Mouse (Mus musculus): ENCODE results near the gene Hdc. TPM values are rescaled to one million over a fixed set of nuclear protein-coding genes. Genes with fewer than 3 reads are reported as not detected.
"Not testable (repeated sequence)": the region's sequence is repeated elsewhere in the genome, so short reads cannot be mapped to it uniquely, and the experiment has no call there.

Hdc gene
- total RNA-seq (2022) = 1 to 10 TPM; 1.1 to 2.2 (median 1.4) TPM

GRCm38 (mm10) chr2:126619249-126619704, at the start of gene Hdc:
Hdc (minus strand) TSS chr2:126619299.
- no peak for DNase-seq (ENCODE audit: low spot score in 2 of 2)

- no peak for DNase-seq (ENCODE audit: low spot score in 2 of 2)
These were observed 49.6 kb upstream of the Hdc start for GRCm38 (mm10) chr2:126668621-126669252.

GRCm38 (mm10) chr2:126665984-126666383, 46.9 kb upstream of the Hdc start:
- DNase-seq (ENCODE audit: low spot score in 2 of 2) = no peak

- no peak for DNase-seq (ENCODE audit: low spot score in 2 of 2)
These were observed 44.4 kb upstream of the Hdc start for GRCm38 (mm10) chr2:126663481-126663880.

- no peak for DNase-seq (ENCODE audit: low spot score in 2 of 2)
These were observed 33.8 kb upstream of the Hdc start for GRCm38 (mm10) chr2:126652929-126653328.

GRCm38 (mm10) chr2:126647762-126648161, 28.7 kb upstream of the Hdc start:
- DNase-seq (ENCODE audit: low spot score in 2 of 2) = no peak

GRCm38 (mm10) chr2:126646461-126646860, 27.4 kb upstream of the Hdc start:
- DNase-seq (ENCODE audit: low spot score in 2 of 2) = no peak

- DNase-seq (ENCODE audit: low spot score in 2 of 2) = no peak
These were observed 25.7 kb upstream of the Hdc start for GRCm38 (mm10) chr2:126644768-126645167.

- no peak for DNase-seq (ENCODE audit: low spot score in 2 of 2)
These were observed 21.2 kb upstream of the Hdc start for GRCm38 (mm10) chr2:126640298-126640697.

GRCm38 (mm10) chr2:126635939-126636823, 17.1 kb upstream of the Hdc start:
- no peak for DNase-seq (ENCODE audit: low spot score in 2 of 2)

GRCm38 (mm10) chr2:126633165-126633564, 14.1 kb upstream of the Hdc start:
- no peak for DNase-seq (ENCODE audit: low spot score in 2 of 2)

GRCm38 (mm10) chr2:126628455-126628995, 9.4 kb upstream of the Hdc start:
- DNase-seq (ENCODE audit: low spot score in 2 of 2) = no peak

GRCm38 (mm10) chr2:126623138-126623537, 4.0 kb upstream of the Hdc start:
- no peak for DNase-seq (ENCODE audit: low spot score in 2 of 2)

GRCm38 (mm10) chr2:126622455-126622854, 3.4 kb upstream of the Hdc start:
- DNase-seq (ENCODE audit: low spot score in 2 of 2) = no peak

- DNase-seq (ENCODE audit: low spot score in 2 of 2) = no peak
These were observed 474 bp downstream of the Hdc start for GRCm38 (mm10) chr2:126618470-126619179.

GRCm38 (mm10) chr2:126615355-126615754, 3.7 kb downstream of the Hdc start:
- DNase-seq (ENCODE audit: low spot score in 2 of 2) = no peak

GRCm38 (mm10) chr2:126609600-126609999, 9.5 kb downstream of the Hdc start:
- not testable (repeated sequence) for DNase-seq (ENCODE audit: low spot score in 2 of 2)

- DNase-seq (ENCODE audit: low spot score in 2 of 2) = no peak
These were observed 11.4 kb downstream of the Hdc start for GRCm38 (mm10) chr2:126607553-126608203.

- no peak for DNase-seq (ENCODE audit: low spot score in 2 of 2)
These were observed 12.4 kb downstream of the Hdc start for GRCm38 (mm10) chr2:126606688-126607062.

- DNase-seq (ENCODE audit: low spot score in 2 of 2) = no peak
These were observed 12.9 kb downstream of the Hdc start for GRCm38 (mm10) chr2:126606061-126606687.

All from layer of hippocampus, adult 8-10 months (tissue).